Mouse (Mus musculus) small intestine, adult 2 months (tissue): ENCODE measurements around the gene Defb6.

Experiments used
- CTCF ChIP-seq: fragments of 200-500 bp; IDR thresholded peaks from 2 replicates; pipeline ENCODE4 v1.5.1; 2012; ENCODE audit warnings: low read depth, mild to moderate bottlenecking, control low read depth, inconsistent platforms, low read length, moderate library complexity, mixed read lengths; ENCODE audit not compliant: insufficient replicate concordance, insufficient read length; ENCODE audit errors: extremely low read depth
- POLR2A ChIP-seq: fragments of 200-500 bp; IDR thresholded peaks from 2 replicates; pipeline ENCODE4 v1.6.1; 2012; ENCODE audit warnings: low read depth, mild to moderate bottlenecking, control low read depth, inconsistent platforms, low read length, moderate library complexity

DNA sequence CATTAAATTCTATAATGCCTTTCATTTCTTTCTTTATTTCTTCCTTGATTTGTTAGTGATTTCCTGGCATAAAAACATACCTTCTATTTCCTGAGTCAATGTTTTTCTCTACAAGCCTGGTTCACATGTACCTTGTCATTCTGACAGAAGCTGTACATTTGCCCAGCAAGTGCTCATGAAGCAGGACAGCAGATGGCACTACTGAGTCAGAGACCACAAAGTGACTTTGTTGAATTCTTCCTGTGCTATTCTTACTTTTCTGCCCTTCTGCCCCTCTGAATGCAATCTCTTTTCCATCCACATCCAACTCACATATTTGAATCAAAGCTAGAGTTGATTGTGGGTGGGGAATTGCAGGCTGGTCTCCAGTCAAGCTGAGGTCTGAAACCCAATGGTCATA lies 32.9 kb downstream of the Defb6 start:
- no peak for TF ChIP-seq CTCF
- no peak for TF ChIP-seq POLR2A
